Mouse (Mus musculus) intestine, embryonic 16.5 days (tissue): ENCODE measurements around the gene Nedd9. TPM values are rescaled to one million over a fixed set of nuclear protein-coding genes. Genes with fewer than 3 reads are reported as not detected.

ENCODE experiments used
- ATAC-seq: fragments of 200-750 bp; cut with Nextera tagmentation; 2 replicates; pipeline ENCODE4 v1.8.0; 2017; ENCODE audit warnings: moderate TSS enrichment, moderate library complexity
- H3K27ac ChIP-seq: fragments of 300-500 bp; sonication (generic); 2 replicates; pipeline ENCODE4 v1.5.1; 2014; ENCODE audit warnings: mild to moderate bottlenecking, low read length
- H3K27me3 ChIP-seq: fragments of 300-500 bp; sonication (generic); replicated peaks from 2 replicates; pipeline ENCODE4 v1.6.1; 2014; ENCODE audit warnings: low read length, control low read depth, mixed read lengths; ENCODE audit not compliant: control insufficient read depth, insufficient read depth
- H3K36me3 ChIP-seq: fragments of 300-500 bp; sonication (generic); 2 replicates; pipeline ENCODE4 v1.6.1; 2014; ENCODE audit warnings: low read length, control low read depth; ENCODE audit not compliant: control insufficient read depth, insufficient read depth
- H3K4me1 ChIP-seq: fragments of 300-500 bp; sonication (generic); 2 replicates; pipeline ENCODE4 v1.6.1; 2014; ENCODE audit warnings: low read length, control low read depth, mixed read lengths; ENCODE audit not compliant: control insufficient read depth, insufficient read depth
- H3K4me2 ChIP-seq: fragments of 300-500 bp; sonication (generic); 2 replicates; pipeline ENCODE4 v1.6.1; 2014; ENCODE audit warnings: low read depth, low read length, control low read depth
- H3K4me3 ChIP-seq: fragments of 300-500 bp; sonication (generic); 2 replicates; pipeline ENCODE4 v1.5.1; 2014; ENCODE audit warnings: mild to moderate bottlenecking, low read length
- H3K9ac ChIP-seq: fragments of 300-500 bp; sonication (generic); 2 replicates; pipeline ENCODE4 v1.6.1; 2014; ENCODE audit warnings: low read depth, low read length
- H3K9me3 ChIP-seq: fragments of 300-500 bp; sonication (generic); 2 replicates; pipeline ENCODE4 v1.6.1; 2016; ENCODE audit warnings: low read length, control low read depth; ENCODE audit not compliant: control insufficient read depth
- WGBS: fragments of 180-500 bp; shearing (Covaris S2); extraction: QIAGEN DNeasy Blood & Tissue Kit; methylation state at CpG from one replicate; pipeline ENCODE4 v1.1.7; 2014; 5-methylcytosine and 5-hydroxymethylcytosine counted together
- polyA plus RNA-seq: library from polyadenylated mRNA; unstranded; fragments of >200 nt; fragmentation: Nextera tagmentation; extraction: Ambion mirVana; gene quantifications from 2 replicates; pipeline ENCODE4 v1.2.1, GENCODE M21; 2015

Nedd9 gene
- polyA plus RNA-seq, 1 experiment from 2014 or later, result 38.5 TPM

DNA sequence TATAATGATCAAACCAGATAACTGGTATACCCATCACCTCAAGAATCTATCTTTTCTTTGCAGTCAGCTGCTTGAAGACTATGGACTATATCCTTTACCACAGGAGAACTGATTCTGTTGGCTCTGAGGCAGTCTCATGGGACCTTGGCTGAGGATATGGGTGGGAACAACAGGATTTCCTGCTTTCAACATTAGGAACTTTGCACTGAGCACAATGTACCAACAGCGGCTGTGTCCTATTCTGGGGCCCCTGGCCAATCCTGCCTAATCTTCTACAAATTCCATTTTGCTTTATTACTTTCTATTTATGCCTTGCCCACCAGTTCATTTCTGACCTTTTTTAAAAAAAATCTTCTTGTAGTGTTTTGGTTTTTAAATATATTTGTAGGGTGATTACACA, 21.0 kb downstream of the Nedd9 start:
- Histone ChIP-seq H3K4me3 (no peak overlapping the region), H3K9me3 (no peaks in the 10 kb centered on the region), H3K36me3 (no peaks in the 10 kb centered on the region), H3K4me2 (no peak overlapping the region), H3K27ac (peak overlapping the region; percentile 69), H3K9ac (no peak overlapping the region), H3K27me3 (no peaks in the 10 kb centered on the region), H3K4me1 (peaks cover 3% of the 10 kb centered on the region)
- WGBS, result 61% methylated on average over 1 of the region's 1 CpGs
- peak; percentile 92 for ATAC-seq

DNA sequence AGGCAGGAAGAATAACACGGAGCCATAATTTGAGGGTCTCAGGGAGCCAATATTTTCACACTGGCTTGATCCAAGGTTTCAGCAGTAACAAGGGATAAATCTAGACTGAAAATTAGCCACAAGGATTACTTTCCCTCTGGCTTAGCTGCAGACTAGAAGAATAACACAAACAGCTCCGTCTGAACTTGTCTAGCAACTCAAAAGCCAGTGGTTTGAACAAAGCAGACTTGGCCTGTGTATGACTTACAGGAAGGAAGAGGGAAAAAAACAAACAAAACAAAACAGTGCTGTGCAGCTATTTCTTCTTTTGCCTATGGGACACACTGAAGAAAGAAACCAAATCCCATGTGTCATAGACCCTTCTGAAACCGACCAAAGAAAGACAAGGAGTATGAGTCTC, 25.7 kb downstream of the Nedd9 start:
- no peaks in the 10 kb centered on the region for H3K36me3 ChIP-seq
- no peaks in the 10 kb centered on the region for H3K9me3 ChIP-seq
- WGBS, result 72% methylated on average over 3 of the region's 3 CpGs
- no peak for ATAC-seq
- no peak overlapping the region for H3K4me2 ChIP-seq
- no peaks in the 10 kb centered on the region for H3K27me3 ChIP-seq
- no peak overlapping the region for H3K27ac ChIP-seq
- no peak overlapping the region for H3K4me3 ChIP-seq
- peaks cover 18% of the 10 kb centered on the region for H3K4me1 ChIP-seq
- no peak overlapping the region for H3K9ac ChIP-seq

DNA sequence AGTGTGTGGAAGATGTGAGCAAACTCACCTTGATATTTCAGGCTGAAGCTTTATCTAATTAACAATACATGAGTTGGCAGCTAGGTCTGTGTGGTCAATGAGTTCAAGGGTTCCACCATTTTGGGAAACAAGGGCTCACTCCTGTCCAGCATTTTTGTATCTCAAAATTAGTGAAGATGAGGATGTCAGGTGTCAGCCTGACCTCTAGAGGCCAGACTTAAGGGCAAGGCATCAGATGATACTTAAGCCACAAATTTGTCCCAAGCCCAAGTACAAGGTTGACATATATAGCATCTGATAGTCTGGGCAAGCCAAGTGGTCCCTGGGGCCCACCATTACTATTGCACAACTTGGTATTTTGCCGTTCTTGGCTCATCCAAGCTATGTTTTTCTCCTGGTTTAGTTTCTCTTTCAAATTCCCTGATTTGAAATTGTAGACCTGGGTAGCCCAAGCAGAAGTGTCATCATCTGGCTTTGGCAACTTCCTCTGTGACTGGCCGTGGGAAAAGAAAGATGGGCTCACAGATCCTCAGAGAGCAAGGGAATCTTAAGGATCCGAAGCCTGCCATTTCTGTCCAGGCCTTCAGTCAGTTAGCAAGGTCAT, 27.4 kb downstream of the Nedd9 start:
- Histone ChIP-seq H3K27ac (peak overlapping the region; percentile 79), H3K9me3 (no peaks in the 10 kb centered on the region), H3K4me1 (peaks cover 23% of the 10 kb centered on the region), H3K36me3 (no peaks in the 10 kb centered on the region), H3K4me2 (no peak overlapping the region), H3K27me3 (no peaks in the 10 kb centered on the region), H3K4me3 (no peak overlapping the region), H3K9ac (no peak overlapping the region)
- no peak for ATAC-seq
- 88% methylated on average over 3 of the region's 3 CpGs for WGBS

DNA sequence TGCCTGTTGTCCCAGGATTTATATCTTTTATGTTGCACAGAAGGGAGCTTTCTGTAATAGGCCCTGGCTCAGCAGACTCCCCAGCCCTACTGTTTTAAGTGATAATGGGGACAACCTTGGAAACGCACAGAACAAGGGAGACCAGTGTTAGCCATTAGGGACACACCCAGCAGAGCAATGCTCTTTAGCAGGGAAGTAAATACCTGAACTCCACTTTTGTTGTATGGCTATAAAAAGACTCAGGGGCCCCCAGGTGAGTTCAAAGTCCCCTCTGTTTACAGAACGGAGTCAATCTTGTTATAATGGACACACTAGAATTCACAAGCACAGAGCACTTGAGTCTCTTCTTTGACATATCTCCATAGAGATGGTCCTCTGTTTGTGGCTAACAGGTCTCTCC, 28.5 kb downstream of the Nedd9 start:
- peak overlapping the region; percentile 79 for H3K27ac ChIP-seq
- no peak overlapping the region for H3K4me3 ChIP-seq
- WGBS, result 52% methylated on average over 2 of the region's 2 CpGs
- no peaks in the 10 kb centered on the region for H3K27me3 ChIP-seq
- peak; percentile 87 for ATAC-seq
- H3K36me3 ChIP-seq, result no peaks in the 10 kb centered on the region
- peaks cover 23% of the 10 kb centered on the region for H3K4me1 ChIP-seq
- no peak overlapping the region for H3K9ac ChIP-seq
- H3K4me2 ChIP-seq, result peak overlapping the region; percentile 14; the same call in 1 of the 2 replicates
- H3K9me3 ChIP-seq, result no peaks in the 10 kb centered on the region

DNA sequence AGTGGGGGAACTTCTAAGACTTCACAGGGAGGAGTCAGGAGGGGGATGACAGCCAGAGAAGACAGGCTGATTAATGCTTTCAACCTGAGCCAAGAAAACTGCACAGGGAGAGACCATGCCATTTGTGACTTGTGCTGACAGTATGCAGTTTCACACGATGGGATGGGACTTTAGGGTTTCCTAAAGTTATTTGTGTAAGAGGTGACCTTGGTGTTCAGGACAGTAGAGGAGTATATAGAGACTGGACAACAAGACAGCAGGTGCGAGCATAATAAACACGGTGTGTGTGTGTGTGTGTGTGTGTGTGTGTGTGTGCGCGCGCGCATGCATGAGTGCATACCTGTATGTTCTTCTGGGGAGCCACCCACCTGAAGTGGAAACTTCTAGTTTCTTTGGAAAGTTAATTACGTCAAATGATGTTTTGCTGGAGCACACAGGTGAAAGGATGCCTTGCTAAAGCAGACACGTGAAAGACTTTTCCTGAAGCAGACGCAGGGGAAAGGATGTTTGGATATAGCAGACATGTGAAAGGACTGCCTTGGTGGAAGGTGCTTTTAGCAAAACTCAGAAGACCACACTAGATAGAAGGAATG, 29.3 kb downstream of the Nedd9 start:
- peak; percentile 4; the same call in 1 of the 2 replicates for ATAC-seq
- no peak overlapping the region for H3K4me2 ChIP-seq
- peak overlapping the region; percentile 62 for H3K27ac ChIP-seq
- H3K27me3 ChIP-seq, result no peaks in the 10 kb centered on the region
- no peaks in the 10 kb centered on the region for H3K9me3 ChIP-seq
- no peak overlapping the region for H3K4me3 ChIP-seq
- no peak overlapping the region for H3K9ac ChIP-seq
- 71% methylated on average over 10 of the region's 10 CpGs for WGBS
- H3K4me1 ChIP-seq, result peaks cover 23% of the 10 kb centered on the region
- H3K36me3 ChIP-seq, result no peaks in the 10 kb centered on the region

- peak; percentile 64 for ATAC-seq
- Histone ChIP-seq H3K4me3 (no peak overlapping the region), H3K27ac (peak overlapping the region; percentile 62), H3K36me3 (no peaks in the 10 kb centered on the region), H3K4me1 (peaks cover 23% of the 10 kb centered on the region), H3K27me3 (no peaks in the 10 kb centered on the region), H3K4me2 (no peak overlapping the region), H3K9me3 (no peaks in the 10 kb centered on the region), H3K9ac (no peak overlapping the region)
- WGBS, result 43% methylated on average over 7 of the region's 7 CpGs
Measured at GRCm38 (mm10) chr13:41457030-41457797, 29.9 kb downstream of the Nedd9 start.

DNA sequence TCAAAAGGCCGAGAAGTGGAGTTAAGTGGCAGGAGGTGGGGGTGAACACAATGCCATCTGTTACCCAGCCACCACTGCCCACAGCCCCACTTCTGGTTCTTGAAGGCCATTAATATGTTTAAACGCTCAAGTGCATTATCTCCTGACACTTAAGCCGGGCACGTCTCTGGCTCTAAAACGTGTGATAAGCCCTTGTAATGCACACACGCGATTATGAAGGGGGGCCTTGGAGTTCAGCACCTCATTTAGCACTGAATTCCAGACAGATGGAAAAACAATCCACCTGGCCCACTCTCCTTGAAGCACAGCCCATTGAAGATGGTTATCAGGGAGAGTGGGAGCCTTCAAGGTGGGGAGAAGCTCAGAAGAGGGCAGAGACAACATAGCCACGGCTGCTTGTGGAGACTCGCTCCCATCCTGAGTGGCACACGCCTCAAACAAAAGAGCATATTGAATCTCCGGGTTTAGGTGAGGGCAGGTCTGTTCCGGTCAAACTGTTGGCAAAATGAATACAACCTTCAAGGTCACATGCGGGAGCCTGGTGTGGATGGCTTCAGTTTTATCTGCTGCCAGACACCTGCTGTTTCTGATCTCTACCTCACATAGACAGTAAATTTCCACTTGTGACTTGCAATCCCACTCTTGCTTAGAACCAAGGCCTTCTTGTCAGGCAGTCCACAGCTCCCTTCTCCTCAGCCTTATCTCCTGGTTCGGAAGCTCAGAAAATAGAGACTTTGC, 30.7 kb downstream of the Nedd9 start:
- H3K27me3 ChIP-seq, result no peaks in the 10 kb centered on the region
- peaks cover 23% of the 10 kb centered on the region for H3K4me1 ChIP-seq
- no peaks in the 10 kb centered on the region for H3K36me3 ChIP-seq
- no peak overlapping the region for H3K4me3 ChIP-seq
- no peak overlapping the region for H3K4me2 ChIP-seq
- ATAC-seq, result 0 out of 2 replicates have a peak, but pooled peaks have one; percentile 1
- H3K9ac ChIP-seq, result no peak overlapping the region
- WGBS, result 58% methylated on average over 14 of the region's 14 CpGs
- H3K9me3 ChIP-seq, result no peaks in the 10 kb centered on the region
- peak overlapping the region; percentile 62; the same call in 1 of the 2 replicates for H3K27ac ChIP-seq

GRCm38 (mm10) chr13:41453227-41454193, 33.7 kb downstream of the Nedd9 start:
- Histone ChIP-seq H3K4me3 (no peak overlapping the region), H3K9ac (no peak overlapping the region), H3K4me2 (no peak overlapping the region), H3K9me3 (no peaks in the 10 kb centered on the region), H3K27ac (no peak overlapping the region), H3K27me3 (no peaks in the 10 kb centered on the region), H3K36me3 (no peaks in the 10 kb centered on the region), H3K4me1 (peaks cover 23% of the 10 kb centered on the region)
- 81% methylated on average over 15 of the region's 15 CpGs for whole genome bisulfite sequencing
- ATAC-seq, result peak; percentile 45; the same call in 1 of the 2 replicates
